Mouse (Mus musculus) embryonic stem cell, embryonic (primary cell): ENCODE measurements around the gene Tbce.

Source experiments
- CTCF ChIA-PET, 4 experiments: fragments of 300-600 bp in 2 of 4; fragments of 350-600 bp in 2 of 4; sonication (Branson Sonifier 250); formaldehyde crosslinking; loops; one replicate each; lab custom pipeline; 2022; ENCODE audit warnings: inconsistent platforms in 2 of 4; lab: Charles Lee
- POLR2A ChIA-PET, 4 experiments: fragments of 300-600 bp in 2 of 4; fragments of 350-600 bp in 2 of 4; sonication (Branson Sonifier 250); formaldehyde crosslinking; loops; one replicate each; lab custom pipeline; 2022; ENCODE audit warnings: antibody characterized with exemption in 4 of 4, inconsistent platforms in 1 of 4; lab: Charles Lee

The Tbce gene

GRCm38 (mm10) chr13:14011454-14011995, 27.9 kb downstream of the Tbce start:
- ChIA-PET CTCF (no interaction called here), POLR2A (interaction anchor here in 2 of 4 experiments (1.0 to 3.4 kb wide), 7 partner anchors 18 to 53 kb away, joined by 3 to 12 read pairs (median 4); partner anchors contain the start of gene Tbce (in 1 of the 2))

DNA sequence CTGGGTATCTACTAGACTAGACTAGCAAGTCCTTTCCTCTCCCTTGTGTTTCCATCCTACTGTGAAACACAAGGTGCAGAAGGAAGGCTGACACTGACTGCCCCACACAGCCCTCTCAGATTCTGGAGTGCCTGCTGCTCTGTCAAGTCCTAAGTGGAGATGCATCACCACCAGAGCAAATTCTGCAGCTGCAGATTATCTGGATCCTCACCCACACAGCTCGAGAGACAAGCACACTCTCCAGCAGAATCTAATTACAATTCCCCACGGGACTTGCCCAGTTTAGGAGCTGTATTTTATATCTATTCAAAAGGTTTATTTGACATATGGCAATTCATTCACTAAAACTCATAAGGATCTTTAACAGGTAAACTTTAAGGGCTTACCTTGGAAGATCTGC, 33.4 kb downstream of the Tbce start:
- POLR2A ChIA-PET: interaction anchor here in 2 of 4 experiments (0.6 to 5.2 kb wide), 5 partner anchors 10 to 57 kb away, joined by 3 to 21 read pairs (median 4); partner anchors contain the start of genes Arid4b (in 1 of the 2), B3galnt2 (in 1 of the 2) and Ggps1 (in 1 of the 2)

DNA sequence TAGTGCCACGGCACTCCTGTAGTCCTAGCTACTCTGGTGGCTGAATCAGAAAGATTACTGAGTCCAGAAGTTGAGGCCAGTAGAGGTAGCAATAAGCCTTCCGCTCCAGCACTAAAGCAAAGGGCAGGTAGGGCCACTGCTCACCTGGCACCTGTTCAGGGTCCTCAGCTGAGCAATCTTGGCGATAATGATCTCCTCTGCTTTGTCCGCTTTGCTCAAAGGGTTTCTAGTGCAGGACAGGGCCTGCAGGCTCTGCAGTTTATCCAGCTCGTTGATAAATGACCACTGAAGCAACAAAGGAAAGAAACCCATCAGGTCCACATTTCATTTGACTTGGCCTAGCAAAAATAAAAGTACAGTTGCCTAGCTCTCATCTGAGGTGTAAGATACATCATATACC, 34.4 kb downstream of the Tbce start:
- ChIA-PET POLR2A (interaction anchor here in 2 of 4 experiments (0.6 to 5.2 kb wide), 8 partner anchors 11 to 490 kb away, joined by 3 to 21 read pairs (median 4); partner anchors contain the start of genes Arid4b (in 1 of the 2), Ggps1 (in 1 of the 2) and Tbce (in 1 of the 2)), CTCF (interaction anchor here in 3 of 4 experiments (0.5 to 1.2 kb wide), 5 partner anchors 9 to 174 kb away, joined by 3 to 5 read pairs (median 3); no protein-coding TSS in a partner anchor)

More for the DNA sequence above, 33.4 kb downstream of the Tbce start:
- CTCF ChIA-PET: interaction anchor here in 1 of 4 experiments (0.6 kb wide), 1 partner anchor 137 kb away, joined by 4 read pairs; no protein-coding TSS in a partner anchor

- ChIA-PET POLR2A (interaction anchor here in 1 of 4 experiments (0.6 to 5.2 kb wide), 5 partner anchors 12 to 186 kb away, joined by 4 to 21 read pairs (median 5); partner anchors contain the start of gene Tbce), CTCF (interaction anchor here in 3 of 4 experiments (0.8 to 1.3 kb wide), 6 partner anchors 10 to 115 kb away, joined by 3 read pairs; no protein-coding TSS in a partner anchor)
Measured at GRCm38 (mm10) chr13:14004086-14004485, 35.4 kb downstream of the Tbce start.

DNA sequence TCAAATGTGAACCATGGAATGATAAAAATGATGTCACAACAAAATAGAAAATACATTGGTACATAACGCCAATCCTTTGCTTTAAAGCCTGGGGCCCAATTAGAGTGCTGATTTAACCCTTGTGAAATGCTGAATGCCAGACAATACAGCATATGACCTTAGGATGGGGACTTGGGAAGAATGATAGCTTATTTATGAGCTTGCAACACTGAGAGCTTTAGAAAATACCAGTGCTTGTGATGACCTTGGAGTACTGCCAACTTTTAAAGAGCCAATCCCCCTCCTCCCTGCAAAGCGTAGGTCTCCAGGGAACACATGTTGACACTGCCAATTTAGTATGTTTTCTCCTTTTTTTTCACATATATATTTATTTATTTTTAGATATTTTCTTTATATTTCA, 36.7 kb downstream of the Tbce start:
- CTCF ChIA-PET: interaction anchor here in 2 of 4 experiments (1.0 to 1.3 kb wide), 2 partner anchors 113 to 528 kb away, joined by 3 read pairs; no protein-coding TSS in a partner anchor
- POLR2A ChIA-PET: interaction anchor here in 1 of 4 experiments (0.6 to 5.2 kb wide), 6 partner anchors 12 to 200 kb away, joined by 3 to 21 read pairs (median 3); no protein-coding TSS in a partner anchor

GRCm38 (mm10) chr13:13997476-13997875, 42.0 kb downstream of the Tbce start:
- CTCF ChIA-PET: interaction anchor here in 1 of 4 experiments (1.1 kb wide), 1 partner anchor 108 kb away, joined by 3 read pairs; no protein-coding TSS in a partner anchor
- POLR2A ChIA-PET: interaction anchor here in 1 of 4 experiments (0.8 to 2.4 kb wide), 3 partner anchors 19 to 28 kb away, joined by 3 to 8 read pairs (median 3); no protein-coding TSS in a partner anchor

- POLR2A ChIA-PET: interaction anchor here in 1 of 4 experiments (1.0 kb wide), 1 partner anchor 98 kb away, joined by 3 read pairs; no protein-coding TSS in a partner anchor
- CTCF ChIA-PET: no interaction called here
Measured at GRCm38 (mm10) chr13:13995046-13995445, 44.4 kb downstream of the Tbce start.

DNA sequence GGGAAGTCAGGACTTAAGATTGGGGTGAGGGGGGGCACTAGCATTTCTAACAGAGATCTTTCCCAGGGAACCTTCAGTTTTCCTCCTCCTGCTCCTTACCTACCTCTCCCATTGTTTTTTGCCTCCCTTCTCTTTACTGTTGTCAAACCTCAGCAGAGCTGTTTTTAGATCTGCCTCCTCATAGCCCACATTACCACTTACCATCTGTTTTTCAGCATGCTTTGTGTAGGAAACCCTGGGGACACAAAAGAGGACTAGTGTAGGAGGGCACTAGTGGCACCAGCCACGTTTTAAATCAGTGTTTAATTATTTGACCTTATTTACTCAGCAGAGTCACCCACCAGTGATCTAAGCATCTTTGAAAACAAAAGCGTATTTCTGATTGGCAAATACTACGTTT, 46.4 kb downstream of the Tbce start:
- ChIA-PET POLR2A (interaction anchor here in 1 of 4 experiments (1.1 to 2.0 kb wide), 4 partner anchors 10 to 28 kb away, joined by 3 to 5 read pairs (median 4); no protein-coding TSS in a partner anchor), CTCF (no interaction called here)

DNA sequence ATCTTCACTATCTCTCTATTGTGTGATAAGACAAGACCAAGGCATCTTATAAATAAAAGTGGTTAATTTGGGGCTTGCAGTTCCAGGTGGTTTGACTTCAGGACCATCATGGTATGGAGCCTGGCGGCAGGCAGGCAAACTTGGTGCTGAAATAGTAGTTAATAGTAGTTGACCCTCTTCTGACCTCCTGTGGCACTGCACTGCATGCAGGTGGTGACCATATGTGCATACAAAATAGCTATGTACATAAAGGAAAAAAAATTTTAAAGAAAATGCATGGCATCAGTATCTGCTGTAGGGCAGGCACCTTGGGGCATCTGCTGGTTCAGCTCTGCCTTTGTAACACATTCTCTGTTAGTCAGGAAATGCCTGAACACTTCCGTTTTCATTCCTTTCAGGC, 49.0 kb downstream of the Tbce start:
- ChIA-PET CTCF (interaction anchor here in 1 of 4 experiments (0.8 to 1.0 kb wide), 2 partner anchors 101 to 234 kb away, joined by 3 read pairs; no protein-coding TSS in a partner anchor), POLR2A (interaction anchor here (0.5 to 2.7 kb wide), 12 partner anchors 9 to 472 kb away, joined by 3 to 10 read pairs (median 4); partner anchors contain the start of genes B3galnt2 (in 2 of the 4) and Tbce (in 1 of the 4))

DNA sequence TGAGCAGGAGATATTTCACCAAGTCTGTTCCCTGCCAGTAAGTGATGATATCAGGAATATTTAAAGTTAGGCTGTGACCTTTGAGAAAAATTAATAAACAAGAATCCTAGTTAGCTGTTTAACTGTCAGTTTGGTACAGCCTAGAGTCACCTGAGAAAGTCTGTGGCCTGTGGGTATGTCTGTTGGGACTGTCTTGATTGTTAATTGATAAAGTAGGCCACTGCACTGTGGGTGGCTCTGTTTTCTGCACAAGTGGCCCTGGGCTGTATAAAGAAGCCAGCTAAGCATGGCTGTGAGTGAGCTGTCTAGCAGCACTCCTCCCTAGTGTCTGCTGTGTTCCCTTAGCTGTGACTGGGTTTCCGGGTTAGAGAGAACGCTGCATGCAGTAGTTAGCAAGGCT, 50.3 kb downstream of the Tbce start:
- ChIA-PET CTCF (interaction anchor here in 1 of 4 experiments (0.7 kb wide), 1 partner anchor 99 kb away, joined by 3 read pairs; no protein-coding TSS in a partner anchor), POLR2A (interaction anchor here in 2 of 4 experiments (0.9 to 2.7 kb wide), 6 partner anchors 10 to 76 kb away, joined by 3 to 10 read pairs (median 4); partner anchors contain the start of gene Tbce (in 1 of the 2))

- POLR2A ChIA-PET: interaction anchor here in 2 of 4 experiments (1.2 to 2.0 kb wide), 5 partner anchors 10 to 29 kb away, joined by 3 to 6 read pairs (median 4); partner anchors contain the start of gene B3galnt2 (in 1 of the 2)
- CTCF ChIA-PET: no interaction called here
Measured at GRCm38 (mm10) chr13:13983523-13983922, 55.9 kb downstream of the Tbce start.

DNA sequence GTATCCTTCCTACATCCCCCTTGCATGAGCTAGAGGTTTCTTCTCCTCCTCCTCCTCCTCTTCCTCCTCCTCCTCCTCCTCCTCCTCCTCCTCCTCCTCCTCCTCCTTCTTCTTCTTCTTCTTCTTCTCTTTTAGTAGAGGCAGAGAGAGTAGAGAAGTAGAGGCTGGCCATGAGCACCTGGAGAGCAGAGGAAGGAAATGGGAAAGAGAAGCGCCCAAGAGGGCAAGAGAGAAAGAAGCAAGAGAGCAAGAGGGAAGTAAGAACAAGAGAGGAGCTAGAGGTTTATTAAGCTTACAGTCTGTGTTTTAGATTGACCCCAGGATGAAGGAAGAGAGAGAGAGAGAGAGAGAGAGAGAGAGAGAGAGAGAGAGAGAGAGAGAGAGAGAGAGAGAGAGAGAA, 57.6 kb downstream of the Tbce start:
- POLR2A ChIA-PET: interaction anchor here in 2 of 4 experiments (1.3 to 1.8 kb wide), 3 partner anchors 10 to 119 kb away, joined by 3 to 5 read pairs (median 3); no protein-coding TSS in a partner anchor
- CTCF ChIA-PET: interaction anchor here in 1 of 4 experiments (0.6 kb wide), 1 partner anchor 92 kb away, joined by 3 read pairs; no protein-coding TSS in a partner anchor

- ChIA-PET POLR2A (interaction anchor here in 2 of 4 experiments (1.0 to 8.7 kb wide), 11 partner anchors 9 to 93 kb away, joined by 3 to 142 read pairs (median 7); partner anchors contain the start of genes Arid4b (in 2 of the 2), B3galnt2 (in 2 of the 2) and Ggps1 (in 2 of the 2)), CTCF (no interaction called here)
Measured at GRCm38 (mm10) chr13:13969796-13970195, 69.6 kb downstream of the Tbce start.

DNA sequence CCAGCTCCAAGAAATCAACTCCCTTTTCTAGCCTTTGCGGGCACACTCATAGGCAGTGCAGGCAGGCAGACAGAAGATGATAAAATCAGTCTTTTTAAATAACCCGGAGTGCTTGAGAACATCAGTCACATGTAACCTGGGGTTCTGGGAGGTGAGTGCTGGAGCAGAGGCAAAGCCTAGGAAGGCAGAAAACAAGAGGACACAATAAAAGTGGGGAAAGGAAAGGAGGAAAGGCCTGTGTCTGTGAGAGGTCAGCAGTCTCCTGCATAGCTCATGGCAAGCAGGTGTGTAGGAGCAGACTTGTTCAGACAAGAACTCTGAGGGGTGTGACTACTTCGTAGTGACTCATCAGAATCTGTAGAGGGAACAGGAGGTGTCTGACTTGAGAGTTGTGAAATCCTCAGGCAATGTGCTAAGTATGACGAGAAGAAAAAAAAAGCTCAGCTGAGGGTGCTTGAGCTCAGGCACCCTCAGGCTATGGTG, 70.8 kb downstream of the Tbce start:
- ChIA-PET POLR2A (interaction anchor here (0.6 to 8.7 kb wide), 29 partner anchors 8 to 660 kb away, joined by 3 to 142 read pairs (median 4); partner anchors contain the start of genes B3galnt2 (in 4 of the 4), Arid4b (in 2 of the 4), Ggps1 (in 2 of the 4) and Tbce (in 2 of the 4)), CTCF (interaction anchor here in 1 of 4 experiments (0.7 kb wide), 1 partner anchor 14 kb away, joined by 4 read pairs; the partner anchor contains the start of gene B3galnt2)

GRCm38 (mm10) chr13:13966172-13966571, 73.3 kb downstream of the Tbce start:
- POLR2A ChIA-PET: interaction anchor here in 3 of 4 experiments (0.6 to 8.7 kb wide), 14 partner anchors 10 to 665 kb away, joined by 3 to 142 read pairs (median 4); partner anchors contain the start of genes B3galnt2 (in 3 of the 3), Arid4b (in 1 of the 3), Gng4 (in 1 of the 3) and Tbce (in 1 of the 3)
- CTCF ChIA-PET: interaction anchor here in 2 of 4 experiments (0.6 to 1.4 kb wide), 5 partner anchors 11 to 1261 kb away, joined by 3 to 5 read pairs (median 3); partner anchors contain the start of gene B3galnt2 (in 1 of the 2)

GRCm38 (mm10) chr13:13965388-13965964, 74.0 kb downstream of the Tbce start:
- POLR2A ChIA-PET: interaction anchor here in 3 of 4 experiments (0.6 to 8.7 kb wide), 17 partner anchors 9 to 664 kb away, joined by 3 to 142 read pairs (median 4); partner anchors contain the start of genes B3galnt2 (in 3 of the 3), Tbce (in 2 of the 3), Arid4b (in 1 of the 3) and Gng4 (in 1 of the 3)
- CTCF ChIA-PET: interaction anchor here in 2 of 4 experiments (0.6 to 1.4 kb wide), 5 partner anchors 10 to 1262 kb away, joined by 3 to 5 read pairs (median 3); partner anchors contain the start of gene B3galnt2 (in 1 of the 2)

GRCm38 (mm10) chr13:13961046-13961445, 78.4 kb downstream of the Tbce start:
- ChIA-PET CTCF (no interaction called here), POLR2A (interaction anchor here in 1 of 4 experiments (0.6 kb wide), 1 partner anchor 515 kb away, joined by 3 read pairs; no protein-coding TSS in a partner anchor)
